29 mouse cellular contexts compared by ENCODE assay signal in the genomic region with DNA sequence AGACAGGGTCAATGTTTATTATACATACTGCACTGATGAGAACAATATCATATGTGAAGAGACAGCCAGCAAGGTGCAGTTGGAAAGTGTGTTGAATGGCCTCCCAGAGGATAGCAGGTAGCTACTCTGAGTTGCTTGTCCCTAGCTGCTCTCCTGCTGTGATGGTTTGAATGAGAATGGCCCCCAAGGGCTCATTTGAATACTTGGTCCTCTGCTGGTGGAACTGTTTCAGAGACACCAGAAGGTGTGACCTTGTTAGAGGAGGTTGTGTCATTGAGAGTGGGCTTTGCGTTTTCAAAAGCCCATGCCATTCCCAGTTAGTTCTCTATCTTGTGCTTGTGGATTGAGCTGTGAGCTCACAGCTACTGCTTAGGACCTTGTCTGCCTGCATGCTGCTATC. TPM values are rescaled to one million over a fixed set of nuclear protein-coding genes. Genes with fewer than 3 reads are reported as not detected.
"Had no signal": no experiment of that assay in that cellular context is flagged by ENCODE, and none has a peak within 500 bp of the region (broad histone marks: within the 10 kb centered on the region; RNA-seq: fewer than 3 reads in every experiment).

No protein-coding gene starts in this region.

- ATAC-seq: midbrain, embryonic 13.5 days had no signal

- H3K9me3 ChIP-seq: liver, embryonic 13.5 days; megakaryocyte, embryonic 14.5 days; midbrain, embryonic 10.5 days; midbrain, embryonic 13.5 days had no signal

- H3K27me3 ChIP-seq: liver, embryonic 13.5 days; megakaryocyte, embryonic 14.5 days; midbrain, embryonic 13.5 days had no signal

- H3K4me2 ChIP-seq: liver, embryonic 13.5 days; midbrain, embryonic 13.5 days had no signal

- H3K9ac ChIP-seq: liver, embryonic 13.5 days; midbrain, embryonic 13.5 days had no signal

- H3K4me3 ChIP-seq: left cerebral cortex, adult 2 months; liver, embryonic 13.5 days; megakaryocyte, embryonic 14.5 days; midbrain, embryonic 10.5 days; midbrain, embryonic 13.5 days had no signal

- H3K36me3 ChIP-seq: liver, embryonic 13.5 days; midbrain, embryonic 10.5 days; midbrain, embryonic 13.5 days had no signal

- H3K4me1 ChIP-seq: liver, embryonic 13.5 days; midbrain, embryonic 10.5 days; midbrain, embryonic 13.5 days had no signal

- DNase-seq: kidney, adult 9 months; kidney, postnatal 14 days; kidney, postnatal 4 days; liver, embryonic 13.5 days; lung, adult 2 months; lung, postnatal 14 days; thymus, adult 18-20 months; thymus, postnatal 4 days had no signal

- H3K27ac ChIP-seq: left cerebral cortex, adult 2 months; liver, embryonic 13.5 days; midbrain, embryonic 10.5 days; midbrain, embryonic 13.5 days had no signal

RNA-seq across cellular contexts. Expression of gene Clec12a, which starts 21.5 kb away (rescaled TPM):
- total RNA-seq: layer of hippocampus, adult 18-20 months; layer of hippocampus, postnatal 25 days had no signal

RNA-seq across cellular contexts. Expression of gene Clec12b, which starts 21.7 kb away (rescaled TPM):
- total RNA-seq: layer of hippocampus, adult 18-20 months; layer of hippocampus, postnatal 25 days; left cerebral cortex, adult 2 months; left cerebral cortex, postnatal 10 days; left cerebral cortex, postnatal 36 days; liver, adult 2 months; midbrain, postnatal 0 days had no signal
- polyA plus RNA-seq: limb, embryonic 11.5 days; liver, adult 2 months; liver, embryonic 16.5 days; midbrain, embryonic 10.5 days; neural tube, embryonic 11.5 days; small intestine, adult 2 months; spleen, adult 2 months; stomach, embryonic 16.5 days had no signal

RNA-seq across cellular contexts. Expression of gene 4922502D21Rik, which starts 32.3 kb away (rescaled TPM):
- total RNA-seq: layer of hippocampus, adult 18-20 months; layer of hippocampus, postnatal 25 days; left cerebral cortex, adult 2 months; left cerebral cortex, postnatal 10 days; left cerebral cortex, postnatal 36 days; liver, adult 2 months; midbrain, postnatal 0 days had no signal
- polyA plus RNA-seq: kidney, embryonic 16.5 days; limb, embryonic 11.5 days; limb, embryonic 14.5 days; liver, adult 2 months; liver, embryonic 13.5 days; liver, embryonic 16.5 days; lung, adult 2 months; lung, embryonic 16.5 days; midbrain, embryonic 10.5 days; midbrain, embryonic 13.5 days; midbrain, postnatal 0 days; neural tube, embryonic 11.5 days; neural tube, embryonic 14.5 days; small intestine, adult 2 months; spleen, adult 2 months; stomach, embryonic 16.5 days had no signal

RNA-seq across cellular contexts. Expression of gene Clec1b, which starts 33.2 kb away (rescaled TPM):
- total RNA-seq: layer of hippocampus, adult 18-20 months; layer of hippocampus, postnatal 25 days; left cerebral cortex, adult 2 months; midbrain, postnatal 0 days had no signal
- polyA plus RNA-seq: testis, adult 2 months had no signal

RNA-seq across cellular contexts. Expression of gene Clec9a, which starts 44.7 kb away (rescaled TPM):
- total RNA-seq: layer of hippocampus, adult 18-20 months; layer of hippocampus, postnatal 25 days; left cerebral cortex, adult 2 months; left cerebral cortex, postnatal 10 days; left cerebral cortex, postnatal 36 days; midbrain, postnatal 0 days had no signal
- polyA plus RNA-seq: testis, adult 2 months had no signal
